Mouse (Mus musculus): ENCODE data around the gene Kcnt1. TPM values are rescaled to one million over a fixed set of nuclear protein-coding genes. Genes with fewer than 3 reads are reported as not detected.

The Kcnt1 gene
- total RNA-seq, 2 experiments from 2014 or later: 0.12 to 0.34 TPM

Other genes with a start within 250 kb of the Kcnt1 start
- gene Ccdc183, start 246.1 kb upstream of the Kcnt1 start, total RNA-seq (2021): not detected
- 10 to 100 TPM; 12.2 to 13.9 TPM for gene Tmem141, start 241.7 kb upstream of the Kcnt1 start, total RNA-seq (2021)
- gene Fcna, start 235.7 kb upstream of the Kcnt1 start, total RNA-seq (2021): 1 to 10 TPM; 5.6 to 6.5 TPM
- 10 to 100 TPM; 27.7 to 36.4 TPM for gene Lcn8, start 210.6 kb upstream of the Kcnt1 start, total RNA-seq (2021)
- not detected for gene Lcn5, start 205.8 kb upstream of the Kcnt1 start, total RNA-seq (2021)
- not detected for gene Lcn6, start 186.9 kb upstream of the Kcnt1 start, total RNA-seq (2021)
- gene Lcn10, start 181.0 kb upstream of the Kcnt1 start, total RNA-seq (2021): not detected
- not detected for gene Obp2a, start 163.7 kb upstream of the Kcnt1 start, total RNA-seq (2021)
- gene Bmyc, start 157.0 kb upstream of the Kcnt1 start, total RNA-seq (2021): 10 to 100 TPM; 18.3 to 20.4 TPM
- not detected for gene Obp2b, start 126.7 kb upstream of the Kcnt1 start, total RNA-seq (2021)
- gene Lcn3, start 98.2 kb upstream of the Kcnt1 start, total RNA-seq (2021): not detected
- gene Lcn11, start 86.7 kb upstream of the Kcnt1 start, total RNA-seq (2021): not detected
- not detected for gene Gm13539, start 81.5 kb upstream of the Kcnt1 start, total RNA-seq (2021)
- gene Glt6d1, start 47.9 kb upstream of the Kcnt1 start, total RNA-seq (2021): not detected
- gene Lcn9, start 40.6 kb upstream of the Kcnt1 start, total RNA-seq (2021): not detected
- gene Sohlh1, start 16.5 kb upstream of the Kcnt1 start, total RNA-seq (2021): not detected
- 10 to 100 TPM; 29.5 to 34.8 TPM for gene Camsap1, start 119.5 kb downstream of the Kcnt1 start, total RNA-seq (2021)
- 100 to 1,000 TPM; 185 to 191 TPM for gene Ubac1, start 158.0 kb downstream of the Kcnt1 start, total RNA-seq (2021)